Mouse (Mus musculus): ENCODE measurements around the gene Hdac7. TPM values are rescaled to one million over a fixed set of nuclear protein-coding genes. Genes with fewer than 3 reads are reported as not detected.
A peak's percentile ranks its signal among the peaks of the same experiment; 100 is the strongest.

Hdac7 gene
- polyA plus RNA-seq, 2 experiments = 36.5 to 79.3 TPM

DNA sequence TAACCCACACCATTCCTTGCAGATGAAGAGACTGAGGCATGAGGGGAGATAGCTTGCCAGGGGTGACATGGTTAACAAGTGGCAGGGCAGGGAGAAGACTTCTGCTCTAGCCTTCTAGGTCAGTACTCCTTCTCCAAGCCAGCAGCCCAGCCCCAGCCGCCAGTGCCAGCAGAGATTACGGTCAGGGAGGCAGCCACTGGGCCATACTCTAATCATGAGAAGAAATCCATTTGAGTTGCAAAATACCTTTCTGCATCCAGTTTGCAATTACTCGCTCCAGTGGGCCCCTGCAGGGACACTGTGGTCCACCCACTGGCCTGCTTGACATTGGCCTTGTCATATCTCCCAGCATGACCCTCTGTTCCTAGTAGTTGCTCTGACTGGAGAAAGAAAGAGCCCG lies 5.9 kb downstream of the Hdac7 start:
- TF ChIP-seq POLR2A (IDR thresholded peaks at IDR 0.05; ENCODE audit: borderline replicate concordance, extremely low read depth, insufficient read depth, insufficient read length) = no peak
- DNase-seq (ENCODE audit: low spot score) = no peak
- no peak for ATAC-seq (ENCODE audit: low FRiP score, low read depth)
- Histone ChIP-seq H3K4me3 (replicated peaks; ENCODE audit: low read length) (no peak overlapping the region), H3K4me2 (replicated peaks; ENCODE audit: low read depth, low read length, severe bottlenecking) (no peak overlapping the region), H3K27me3 (ENCODE audit: control insufficient read depth, insufficient read depth, low read length) (no peaks in the 10 kb centered on the region), H3K27ac (replicated peaks; ENCODE audit: low read depth, low read length) (no peak overlapping the region), H3K9me3 (ENCODE audit: control insufficient read depth, low read length) (no peaks in the 10 kb centered on the region), H3K9ac (ENCODE audit: low read depth, low read length, severe bottlenecking) (no peak overlapping the region), H3K4me1 (ENCODE audit: control insufficient read depth, insufficient read depth, low read length) (peaks cover 24% of the 10 kb centered on the region), H3K36me3 (ENCODE audit: control insufficient read depth, insufficient read depth, low read length) (no peaks in the 10 kb centered on the region)
- 89% methylated on average over 4 of the region's 4 CpGs for WGBS

DNA sequence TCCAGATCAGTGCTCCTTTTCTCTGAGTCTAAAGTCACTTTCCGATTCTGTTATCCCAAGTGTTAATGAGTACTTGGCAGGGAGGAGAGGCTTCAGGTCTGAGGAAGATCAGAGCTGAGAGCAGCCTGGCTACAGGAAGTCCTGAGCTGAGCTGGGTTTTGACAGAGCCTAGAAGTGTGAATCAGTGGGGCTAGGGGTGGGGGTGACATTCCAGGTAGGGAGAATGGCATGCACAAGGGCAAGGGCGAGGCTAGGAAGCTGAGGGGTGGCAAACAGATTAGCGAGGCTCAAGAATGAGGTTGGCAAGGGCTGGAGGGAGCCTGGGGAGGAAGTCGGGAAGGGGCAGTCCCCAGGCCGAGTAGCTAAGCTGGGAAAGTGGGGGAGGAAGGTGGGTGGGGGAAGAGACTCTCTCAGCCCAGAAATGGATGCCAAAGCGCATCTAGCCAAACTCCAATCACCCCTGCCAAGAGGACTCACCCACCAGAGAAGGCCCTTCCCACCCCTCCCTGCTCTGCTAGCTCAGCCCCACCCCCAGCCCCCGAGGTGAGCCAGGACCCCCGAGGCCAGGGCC lies 6.7 kb downstream of the Hdac7 start:
- peak; percentile 17 for DNase-seq (ENCODE audit: low spot score)
- H3K27ac ChIP-seq (replicated peaks; ENCODE audit: low read depth, low read length) = peak overlapping the region; percentile 65
- ATAC-seq (ENCODE audit: low FRiP score, low read depth) = no peak
- H3K9me3 ChIP-seq (ENCODE audit: control insufficient read depth, low read length) = no peaks in the 10 kb centered on the region
- no peaks in the 10 kb centered on the region for H3K36me3 ChIP-seq (ENCODE audit: control insufficient read depth, insufficient read depth, low read length)
- H3K27me3 ChIP-seq (ENCODE audit: control insufficient read depth, insufficient read depth, low read length) = no peaks in the 10 kb centered on the region
- 9% methylated on average over 7 of the region's 8 CpGs for WGBS
- H3K4me3 ChIP-seq (replicated peaks; ENCODE audit: low read length) = no peak overlapping the region
- no peak for TF ChIP-seq POLR2A (IDR thresholded peaks at IDR 0.05; ENCODE audit: borderline replicate concordance, extremely low read depth, insufficient read depth, insufficient read length)
- H3K4me2 ChIP-seq (replicated peaks; ENCODE audit: low read depth, low read length, severe bottlenecking) = no peak overlapping the region
- H3K9ac ChIP-seq (ENCODE audit: low read depth, low read length, severe bottlenecking) = no peak overlapping the region
- H3K4me1 ChIP-seq (ENCODE audit: control insufficient read depth, insufficient read depth, low read length) = peaks cover 28% of the 10 kb centered on the region

DNA sequence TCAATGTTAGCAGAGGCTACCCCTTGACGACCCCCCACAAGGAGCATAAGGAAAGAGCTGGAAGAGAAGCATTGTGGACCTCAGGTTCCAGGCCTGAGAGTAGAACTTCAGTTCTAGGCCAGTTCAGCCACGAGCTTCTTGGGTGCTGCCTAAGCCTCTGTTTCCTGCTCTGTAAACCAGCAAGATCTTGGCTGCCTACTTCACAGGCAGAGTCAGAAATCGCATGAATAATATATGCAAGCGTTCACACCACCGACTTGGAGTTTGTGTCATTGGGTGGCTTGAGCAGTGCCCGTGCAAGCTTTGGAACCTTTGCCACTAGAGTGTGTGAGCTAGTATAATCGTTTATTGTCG lies 7.4 kb downstream of the Hdac7 start:
- H3K4me1 ChIP-seq (ENCODE audit: control insufficient read depth, insufficient read depth, low read length) = peaks cover 33% of the 10 kb centered on the region
- no peak overlapping the region for H3K27ac ChIP-seq (replicated peaks; ENCODE audit: low read depth, low read length)
- 50% methylated on average over 8 of the region's 8 CpGs for WGBS

DNA sequence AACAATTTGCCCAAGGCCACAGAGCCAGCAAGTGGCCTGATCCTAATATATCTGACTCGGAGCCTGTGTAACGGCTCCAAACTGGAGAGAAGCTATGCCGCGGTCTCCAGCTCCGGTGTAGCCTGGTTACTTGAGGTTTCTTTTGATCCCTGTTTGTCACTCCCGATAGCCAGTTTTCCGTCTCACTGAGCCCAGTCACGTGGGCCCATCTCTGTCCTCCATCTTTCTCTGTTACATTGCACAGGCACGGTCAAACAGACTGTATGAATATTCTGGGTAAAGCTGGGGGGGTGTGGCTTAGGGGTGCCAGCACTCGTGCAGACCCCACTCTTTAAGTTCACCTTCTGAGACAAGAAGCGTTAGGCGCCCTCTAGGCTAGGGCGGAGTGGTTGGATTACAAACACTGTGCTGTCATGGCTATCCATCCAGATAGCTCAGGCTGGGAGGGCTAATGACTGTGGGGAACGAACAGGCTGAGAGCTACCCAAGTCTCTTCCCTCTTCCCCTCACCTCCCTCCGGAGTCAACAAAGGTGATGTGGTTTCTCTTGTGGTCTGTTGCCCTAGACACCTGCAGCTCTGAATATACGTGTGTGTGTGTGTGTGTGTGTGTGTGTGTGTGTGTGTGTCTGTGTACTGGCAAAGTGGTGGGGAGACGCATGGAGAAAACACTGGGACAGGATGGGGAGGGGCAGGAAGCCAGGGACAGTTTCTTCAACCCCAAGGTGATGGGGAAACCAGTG lies 8.0 kb downstream of the Hdac7 start:
- H3K4me2 ChIP-seq (replicated peaks; ENCODE audit: low read depth, low read length, severe bottlenecking) = no peak overlapping the region
- peaks cover 33% of the 10 kb centered on the region for H3K4me1 ChIP-seq (ENCODE audit: control insufficient read depth, insufficient read depth, low read length)
- no peaks in the 10 kb centered on the region for H3K36me3 ChIP-seq (ENCODE audit: control insufficient read depth, insufficient read depth, low read length)
- H3K9me3 ChIP-seq (ENCODE audit: control insufficient read depth, low read length) = no peaks in the 10 kb centered on the region
- H3K4me3 ChIP-seq (replicated peaks; ENCODE audit: low read length) = no peak overlapping the region
- H3K27me3 ChIP-seq (ENCODE audit: control insufficient read depth, insufficient read depth, low read length) = no peaks in the 10 kb centered on the region
- no peak overlapping the region for H3K9ac ChIP-seq (ENCODE audit: low read depth, low read length, severe bottlenecking)
- ATAC-seq (ENCODE audit: low FRiP score, low read depth) (no peak), DNase-seq (ENCODE audit: low spot score) (no peak)
- no peak for TF ChIP-seq POLR2A (IDR thresholded peaks at IDR 0.05; ENCODE audit: borderline replicate concordance, extremely low read depth, insufficient read depth, insufficient read length)
- WGBS = 45% methylated on average over 17 of the region's 17 CpGs
- no peak overlapping the region for H3K27ac ChIP-seq (replicated peaks; ENCODE audit: low read depth, low read length)

More for the DNA sequence above, 7.4 kb downstream of the Hdac7 start:
- Histone ChIP-seq H3K4me2 (replicated peaks; ENCODE audit: low read depth, low read length, severe bottlenecking) (no peak overlapping the region), H3K9me3 (ENCODE audit: control insufficient read depth, low read length) (no peaks in the 10 kb centered on the region), H3K9ac (ENCODE audit: low read depth, low read length, severe bottlenecking) (no peak overlapping the region), H3K4me3 (replicated peaks; ENCODE audit: low read length) (no peak overlapping the region), H3K36me3 (ENCODE audit: control insufficient read depth, insufficient read depth, low read length) (no peaks in the 10 kb centered on the region), H3K27me3 (ENCODE audit: control insufficient read depth, insufficient read depth, low read length) (no peaks in the 10 kb centered on the region)
- DNase-seq (ENCODE audit: low spot score) (no peak), ATAC-seq (ENCODE audit: low FRiP score, low read depth) (no peak)
- no peak for TF ChIP-seq POLR2A (IDR thresholded peaks at IDR 0.05; ENCODE audit: borderline replicate concordance, extremely low read depth, insufficient read depth, insufficient read length)

DNA sequence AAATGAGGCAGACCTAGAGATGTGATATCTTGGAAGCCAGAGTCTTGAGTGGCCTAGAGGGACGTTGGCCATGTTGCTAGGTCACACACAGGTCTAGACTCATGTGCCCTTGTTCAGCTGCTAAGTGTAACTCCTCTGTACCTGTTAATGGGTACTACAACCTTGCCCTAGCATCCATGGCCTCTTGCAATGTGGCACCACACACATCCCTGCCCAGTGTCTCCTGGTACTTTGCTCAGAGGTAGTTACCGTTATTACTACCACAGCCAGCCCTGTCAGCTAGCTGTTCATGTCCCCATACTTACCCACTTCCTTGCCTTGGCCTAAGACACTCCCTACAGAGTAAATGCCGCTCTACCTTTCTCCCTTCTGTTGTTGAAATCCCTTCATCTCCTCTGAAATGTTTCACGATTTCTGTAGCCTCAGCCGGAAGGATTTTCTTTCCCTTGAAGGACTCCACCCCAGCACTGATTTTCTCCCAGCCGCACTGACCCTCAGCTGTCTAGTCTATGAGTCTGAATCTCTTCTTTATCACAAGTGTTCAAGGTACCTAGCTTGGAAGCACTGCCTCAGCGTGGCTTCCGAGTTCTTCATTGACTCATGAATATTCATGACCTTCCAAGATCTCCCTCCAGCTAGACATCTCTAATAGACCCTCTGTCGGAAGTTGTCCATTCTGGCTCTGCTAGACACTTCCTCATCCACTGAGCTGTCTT lies 11.4 kb downstream of the Hdac7 start:
- peaks cover 42% of the 10 kb centered on the region for H3K4me1 ChIP-seq (ENCODE audit: control insufficient read depth, insufficient read depth, low read length)
- no peak overlapping the region for H3K4me2 ChIP-seq (replicated peaks; ENCODE audit: low read depth, low read length, severe bottlenecking)
- no peak overlapping the region for H3K27ac ChIP-seq (replicated peaks; ENCODE audit: low read depth, low read length)
- H3K36me3 ChIP-seq (ENCODE audit: control insufficient read depth, insufficient read depth, low read length) = no peaks in the 10 kb centered on the region
- no peaks in the 10 kb centered on the region for H3K27me3 ChIP-seq (ENCODE audit: control insufficient read depth, insufficient read depth, low read length)
- no peaks in the 10 kb centered on the region for H3K9me3 ChIP-seq (ENCODE audit: control insufficient read depth, low read length)
- 67% methylated on average over 9 of the region's 9 CpGs for WGBS
- H3K9ac ChIP-seq (ENCODE audit: low read depth, low read length, severe bottlenecking) = no peak overlapping the region
- TF ChIP-seq POLR2A (IDR thresholded peaks at IDR 0.05; ENCODE audit: borderline replicate concordance, extremely low read depth, insufficient read depth, insufficient read length) = no peak
- ATAC-seq (ENCODE audit: low FRiP score, low read depth) (no peak), DNase-seq (ENCODE audit: low spot score) (no peak)
- H3K4me3 ChIP-seq (replicated peaks; ENCODE audit: low read length) = no peak overlapping the region
